Mouse (Mus musculus) left cerebral cortex, postnatal 36 days (tissue): Measurements from ENCODE around the gene Paxip1. TPM values are rescaled to one million over a fixed set of nuclear protein-coding genes. Genes with fewer than 3 reads are reported as not detected.

Experiments
- DNase-seq, 2 experiments: peaks; one replicate each; pipeline ENCODE4 v3.0.0; 2021 to 2022; ENCODE audit warnings: low spot score in 2 of 2, mixed read lengths in 1 of 2
- intact Hi-C: fragments of 180-260 bp; cut with DNase I; formaldehyde crosslinking; loops from one replicate; pipeline ENCODE4 v1.15.1; 2025
- total RNA-seq, 2 experiments: library from RNA; stranded (reverse); gene quantifications; 2 replicates each; pipeline ENCODE4 v1.2.3; 2021

Paxip1 gene
- total RNA-seq = 10 to 100 TPM; 44.1 to 46.3 TPM

DNA sequence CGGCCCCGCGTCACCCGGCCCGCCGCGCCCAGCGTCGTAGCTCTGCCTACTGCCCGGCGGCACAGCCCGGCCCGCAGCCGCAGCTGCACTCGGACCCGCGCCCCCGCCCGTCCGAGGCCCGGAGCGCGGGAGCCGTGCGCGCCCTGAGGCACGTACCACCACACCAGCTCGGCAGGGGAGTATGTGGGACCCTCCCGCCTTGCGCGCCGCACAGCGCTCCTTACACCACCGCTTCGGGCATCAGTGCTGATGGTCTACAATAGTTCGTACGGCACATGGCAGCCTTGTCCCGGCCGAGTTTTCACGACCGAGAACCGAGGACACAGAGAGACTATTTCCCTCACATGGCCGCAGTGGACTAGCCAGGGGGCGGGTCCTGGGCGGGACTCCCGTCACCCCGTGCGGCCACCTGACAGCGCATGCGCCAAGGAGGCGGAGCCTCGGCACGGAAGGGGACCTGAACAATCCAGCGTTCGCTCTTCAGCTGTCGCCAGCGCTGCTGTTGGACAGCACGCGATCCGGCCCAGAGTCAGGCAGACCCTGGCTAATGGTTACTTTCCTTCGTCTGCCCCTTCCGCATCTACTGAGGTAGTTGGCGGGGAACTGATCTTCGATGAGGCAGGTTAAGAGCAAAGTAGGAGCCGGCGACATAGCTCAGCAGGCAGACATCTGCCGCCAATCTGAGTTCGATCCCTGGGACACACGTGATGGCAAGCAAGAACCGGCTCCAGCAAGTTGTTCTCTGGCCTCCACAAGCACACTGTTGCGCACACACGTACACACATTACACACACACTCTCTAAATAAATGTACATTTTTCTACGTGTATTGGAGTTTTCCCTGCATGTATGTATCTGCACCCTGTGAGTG, at the start of gene Paxip1:
Gene Paxip1, minus strand, starts transcription at position 389 of the 870 bp plus-strand sequence.
- DNase-seq = peak; percentile 96 to 97
- intact Hi-C loops = loop anchor here (1.0 to 5.0 kb wide), 2 partner anchors 52 to 281 kb away; partner anchors contain the start of gene Insig1

DNA sequence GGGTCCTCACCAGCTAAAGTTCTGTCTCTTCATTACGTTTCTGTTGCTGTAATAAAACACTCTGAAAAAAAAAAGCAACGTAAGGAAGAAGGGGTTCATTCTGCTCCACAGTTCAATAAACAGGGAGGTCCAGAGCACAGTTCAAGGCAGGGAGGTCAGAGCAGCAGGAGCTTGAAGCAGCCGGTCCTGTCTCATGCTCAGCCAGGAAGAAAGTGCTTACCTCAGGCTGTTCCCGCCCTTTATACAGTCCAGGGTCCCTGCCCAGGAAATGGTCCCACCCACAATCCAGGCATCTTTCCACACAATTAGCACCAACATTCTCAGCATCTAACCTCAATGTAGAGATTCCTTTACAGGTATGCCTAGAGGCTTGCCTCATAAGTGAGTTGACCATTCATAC, 46.6 kb upstream of the Paxip1 start:
- intact Hi-C loops = no loop called here
- DNase-seq = no peak

GRCm38 (mm10) chr5:27835096-27835495, 43.6 kb upstream of the Paxip1 start:
- intact Hi-C loops = no loop called here
- DNase-seq = no peak

- intact Hi-C loops = no loop called here
Measured at GRCm38 (mm10) chr5:27827971-27828370, 36.5 kb upstream of the Paxip1 start.

DNA sequence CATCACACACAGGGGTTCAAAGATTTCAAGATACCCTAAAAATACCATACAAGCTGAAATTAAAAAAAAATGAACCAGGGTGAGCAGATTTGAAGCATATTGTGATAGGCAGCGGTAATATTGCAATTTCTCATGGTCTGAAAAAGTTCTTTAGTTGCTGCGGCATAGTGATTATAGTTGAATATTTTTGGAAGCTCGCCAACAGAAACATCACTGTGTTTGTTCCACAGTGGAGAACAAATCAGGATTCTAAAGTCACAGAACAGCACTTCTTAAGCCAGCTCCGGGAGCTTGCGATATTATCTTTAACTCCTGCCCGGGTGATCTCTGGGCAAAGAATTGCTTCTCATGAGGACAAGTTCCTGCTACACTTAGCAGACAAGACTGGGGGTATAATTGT, 29.7 kb upstream of the Paxip1 start:
- intact Hi-C loops = no loop called here
- no peak for DNase-seq

More at GRCm38 (mm10) chr5:27827971-27828370, 36.5 kb upstream of the Paxip1 start:
- DNase-seq = no peak

GRCm38 (mm10) chr5:27818840-27819672, 27.6 kb upstream of the Paxip1 start:
- intact Hi-C loops = no loop called here
- DNase-seq = no peak

GRCm38 (mm10) chr5:27814282-27814681, 22.8 kb upstream of the Paxip1 start:
- intact Hi-C loops = no loop called here
- DNase-seq = no peak

GRCm38 (mm10) chr5:27793923-27794322, 2.4 kb upstream of the Paxip1 start:
- intact Hi-C loops = loop anchor here (5.0 kb wide), 1 partner anchor 278 kb away; the partner anchor contains the start of gene Insig1
- peak; percentile 63 for DNase-seq

- intact Hi-C loops = loop anchor here (5.0 kb wide), 1 partner anchor 280 kb away; the partner anchor contains the start of gene Insig1
- no peak for DNase-seq
Measured at GRCm38 (mm10) chr5:27792531-27793205, 1.2 kb upstream of the Paxip1 start.

DNA sequence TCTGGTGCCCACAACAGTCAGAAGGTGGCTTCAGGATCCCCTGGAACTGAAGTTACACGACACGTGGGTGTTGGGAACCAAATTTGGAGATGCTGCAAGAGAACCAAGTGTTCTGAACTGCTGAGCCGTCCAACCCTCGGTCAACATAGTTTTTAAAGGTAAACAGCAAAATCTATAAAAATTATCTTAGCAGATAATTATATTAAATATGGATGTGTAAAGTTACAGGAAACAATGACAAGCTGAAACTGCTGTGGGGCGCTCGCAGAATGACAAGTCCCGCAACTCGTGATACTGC, 631 bp upstream of the Paxip1 start:
- intact Hi-C loops = loop anchor here (5.0 kb wide), 1 partner anchor 280 kb away; the partner anchor contains the start of gene Insig1
- DNase-seq = no peak

GRCm38 (mm10) chr5:27790910-27791288, 592 bp downstream of the Paxip1 start:
- DNase-seq = peak in 1 of 2 experiments; percentile 67
- intact Hi-C loops = loop anchor here (1.0 to 5.0 kb wide), 2 partner anchors 52 to 281 kb away; partner anchors contain the start of gene Insig1

DNA sequence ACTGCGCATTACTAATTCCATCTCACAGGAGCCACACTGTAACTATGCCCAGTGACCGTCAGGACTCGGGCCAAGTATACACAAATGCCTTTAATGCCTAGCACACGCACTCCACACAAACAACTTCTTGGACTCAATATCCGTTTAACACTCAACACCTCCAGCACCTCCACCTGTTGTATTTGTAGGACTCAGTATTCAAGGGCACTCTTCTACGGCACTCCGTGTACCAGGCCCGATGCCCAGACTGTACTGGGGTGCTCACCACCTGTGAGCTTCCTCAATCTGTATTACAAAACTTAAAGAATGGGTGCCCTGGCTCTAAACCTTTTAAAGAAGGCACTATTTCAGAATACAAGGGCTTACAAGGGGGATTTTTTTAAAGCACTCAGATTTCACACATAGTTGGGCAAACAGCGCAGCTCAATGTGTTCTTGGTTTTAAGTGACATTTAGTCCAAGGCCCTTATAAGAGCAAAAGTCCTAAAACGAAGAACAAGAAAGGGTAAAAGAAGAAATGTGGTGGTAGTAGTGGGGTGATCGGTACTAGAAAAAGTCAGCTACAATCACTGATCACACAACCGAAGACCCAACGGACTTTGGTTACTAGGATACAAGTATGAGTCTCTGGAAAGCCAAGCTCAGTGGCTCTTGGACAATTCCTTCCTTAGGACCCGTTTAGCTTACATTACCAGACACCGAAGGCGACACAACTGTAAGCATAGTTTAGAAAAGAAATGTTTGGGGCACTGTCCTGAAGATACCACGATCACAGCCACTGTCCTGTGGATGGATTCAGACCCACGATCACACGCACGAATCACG, 1.2 kb downstream of the Paxip1 start:
- DNase-seq = no peak

GRCm38 (mm10) chr5:27789586-27789985, 1.9 kb downstream of the Paxip1 start:
- intact Hi-C loops = no loop called here

More for the DNA sequence above, 1.2 kb downstream of the Paxip1 start:
- intact Hi-C loops = loop anchor here (5.0 kb wide), 1 partner anchor 282 kb away; the partner anchor contains the start of gene Insig1

GRCm38 (mm10) chr5:27783381-27783780, 8.1 kb downstream of the Paxip1 start:
- intact Hi-C loops = no loop called here

More at GRCm38 (mm10) chr5:27789586-27789985, 1.9 kb downstream of the Paxip1 start:
- no peak for DNase-seq

DNA sequence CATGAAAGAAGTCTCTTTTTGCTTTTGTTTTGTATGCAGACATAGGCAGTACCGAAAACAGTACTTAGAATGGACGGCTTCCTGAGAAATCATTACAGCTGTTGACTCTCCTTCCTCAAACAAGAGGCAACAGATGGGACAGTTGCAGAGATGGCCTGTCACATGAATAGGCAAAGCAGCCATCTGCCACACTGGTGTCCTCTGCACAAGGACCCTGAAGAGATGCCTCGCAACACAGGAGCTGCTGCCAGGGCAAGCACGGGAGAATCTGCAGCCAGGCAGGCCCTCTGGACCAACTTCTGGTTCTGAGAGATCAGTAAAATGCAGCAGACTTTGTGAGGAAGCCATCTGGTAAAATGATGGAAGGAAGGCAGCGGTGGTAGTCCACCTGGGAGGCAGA, 23.5 kb downstream of the Paxip1 start:
- intact Hi-C loops = no loop called here
- no peak for DNase-seq

More at GRCm38 (mm10) chr5:27783381-27783780, 8.1 kb downstream of the Paxip1 start:
- DNase-seq = no peak

DNA sequence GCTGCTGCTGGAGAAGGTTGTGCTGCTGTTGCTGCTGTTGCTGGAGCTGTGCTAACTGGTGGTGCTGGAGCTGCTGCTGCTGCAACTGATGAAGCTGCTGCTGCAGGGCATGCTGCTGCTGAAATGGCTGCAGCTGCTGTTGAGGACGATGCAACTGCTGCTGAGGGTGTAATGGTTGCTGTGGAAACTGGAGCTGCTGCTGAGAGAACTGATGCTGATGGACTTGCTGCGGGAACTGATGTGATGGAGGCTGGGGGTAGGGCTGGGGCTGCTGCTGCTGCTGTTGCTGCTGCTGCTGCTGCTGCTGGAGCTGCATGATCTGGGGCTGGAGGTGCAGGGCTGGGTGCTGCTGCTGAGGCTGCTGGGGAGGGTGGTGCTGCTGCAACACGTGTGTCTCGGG, 25.7 kb downstream of the Paxip1 start:
- DNase-seq = no peak
- intact Hi-C loops = no loop called here

DNA sequence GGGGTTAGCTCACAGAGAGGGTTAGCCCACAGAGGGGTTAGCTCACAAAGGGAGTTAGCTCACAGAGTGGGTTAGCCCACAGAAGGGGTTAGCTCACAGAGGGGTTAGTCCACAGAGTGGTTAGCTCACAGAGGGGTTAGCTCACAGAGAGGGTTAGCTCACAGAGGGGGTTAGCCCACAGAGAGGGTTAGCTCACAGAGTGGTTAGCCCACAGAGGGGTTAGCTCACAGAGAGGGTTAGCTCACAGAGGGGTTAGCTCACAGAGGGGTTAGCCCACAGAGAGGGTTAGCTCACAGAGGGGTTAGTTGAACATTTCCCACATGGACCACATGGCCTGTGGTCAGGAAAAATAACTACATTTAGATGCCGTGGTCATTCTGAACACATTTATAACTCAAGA, 46.5 kb downstream of the Paxip1 start:
- intact Hi-C loops = no loop called here

DNA sequence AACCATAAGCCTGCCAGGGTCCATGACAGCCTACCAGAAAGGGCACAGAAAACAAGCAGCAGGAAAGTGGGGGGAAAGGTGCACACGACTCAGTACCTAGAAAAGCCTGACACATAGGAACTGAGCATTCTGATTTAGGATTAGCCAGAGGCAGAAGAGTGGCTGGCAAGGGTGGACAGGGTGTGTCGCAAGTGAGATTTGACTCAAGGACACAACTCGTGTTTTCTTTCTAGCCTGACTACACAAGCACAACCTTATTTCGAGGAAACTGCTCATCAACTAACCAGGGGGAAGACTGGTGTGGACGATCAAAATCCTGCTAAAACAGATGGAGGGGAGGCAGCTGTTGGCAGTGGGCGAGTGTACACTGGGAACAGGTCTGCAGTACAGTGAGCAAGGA, 52.3 kb downstream of the Paxip1 start:
- DNase-seq = no peak
- intact Hi-C loops = no loop called here

More for the DNA sequence above, 46.5 kb downstream of the Paxip1 start:
- DNase-seq = no peak

GRCm38 (mm10) chr5:27737168-27737567, 54.3 kb downstream of the Paxip1 start:
- intact Hi-C loops = no loop called here
- DNase-seq = no peak
